Mouse (Mus musculus) small intestine, adult 2 months (tissue): ENCODE measurements around the gene Fhad1.

Source experiments
- CTCF ChIP-seq: fragments of 200-500 bp; IDR thresholded peaks from 2 replicates; pipeline ENCODE4 v1.5.1; 2012; ENCODE audit warnings: low read depth, mild to moderate bottlenecking, control low read depth, inconsistent platforms, low read length, moderate library complexity, mixed read lengths; ENCODE audit not compliant: insufficient replicate concordance, insufficient read length; ENCODE audit errors: extremely low read depth
- POLR2A ChIP-seq: fragments of 200-500 bp; IDR thresholded peaks from 2 replicates; pipeline ENCODE4 v1.6.1; 2012; ENCODE audit warnings: low read depth, mild to moderate bottlenecking, control low read depth, inconsistent platforms, low read length, moderate library complexity

- TF ChIP-seq CTCF (no peak), POLR2A (no peak)
Observed at GRCm38 (mm10) chr4:141897838-141898237, 117.0 kb downstream of the Fhad1 start.
